Mouse (Mus musculus) bone marrow macrophage, adult 2 months (primary cell): Measurements from ENCODE around the gene 5530401A14Rik.

Experiments
- CTCF ChIP-seq: IDR thresholded peaks from 2 replicates; pipeline ENCODE4 v1.5.1; 2012; ENCODE audit warnings: low read depth, mild to moderate bottlenecking, low read length, moderate library complexity
- POLR2A ChIP-seq: IDR thresholded peaks from 2 replicates; pipeline ENCODE4 v1.6.1; 2012; ENCODE audit warnings: mild to moderate bottlenecking, low read depth, low read length, borderline replicate concordance

GRCm38 (mm10) chr11:81942167-81942566, 81.7 kb downstream of the 5530401A14Rik start:
- no peak for TF ChIP-seq POLR2A
- TF ChIP-seq CTCF: no peak
